Comparison of ENCODE assay signal across 7 mouse cellular contexts in the genomic region with DNA sequence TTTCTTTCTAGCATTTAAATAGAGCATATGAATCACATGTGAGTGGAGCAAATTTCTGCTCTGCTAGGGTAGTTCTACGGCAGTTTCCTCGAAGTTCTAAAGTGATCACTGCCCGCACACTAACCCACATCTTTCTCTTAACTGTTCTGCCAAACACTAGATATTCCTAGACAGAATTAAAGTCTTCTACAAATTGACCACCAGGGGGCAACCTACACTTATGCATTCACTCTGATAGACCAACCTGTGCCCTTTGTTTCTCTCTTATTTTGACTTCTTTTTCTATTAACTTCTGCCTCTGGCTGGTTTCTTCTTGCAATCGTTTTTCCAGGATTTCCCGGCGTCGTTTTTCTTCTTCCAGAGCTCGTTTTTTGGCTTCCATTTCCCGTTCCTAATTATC. TPM values are rescaled to one million over a fixed set of nuclear protein-coding genes. Genes with fewer than 3 reads are reported as not detected.
A peak's percentile ranks its signal among the peaks of the same experiment; 100 is the strongest.
DNase-seq lines count a peak whose midpoint lies in the region; ATAC-seq and TF ChIP-seq lines count a peak whose summit lies in the region.

No protein-coding gene starts in this region.

- H3K9ac ChIP-seq in liver, adult 2 months (ENCODE audit: low read depth, low read length), result no peak overlapping the region
- H3K9ac ChIP-seq in liver, embryonic 12.5 days, result no peak overlapping the region
- no peak overlapping the region for H3K9ac ChIP-seq in limb, embryonic 12.5 days (replicated peaks)

- H3K4me3 ChIP-seq in liver, adult 2 months (ENCODE audit: insufficient read depth, low read depth, low read length), result no peak overlapping the region
- H3K4me3 ChIP-seq in liver, embryonic 12.5 days, result no peak overlapping the region
- H3K4me3 ChIP-seq in limb, embryonic 12.5 days (replicated peaks), result no peak overlapping the region

- peaks cover 2% of the 10 kb centered on the region for H3K4me1 ChIP-seq in liver, adult 2 months (ENCODE audit: control insufficient read depth, insufficient read depth, low read length)
- no peaks in the 10 kb centered on the region for H3K4me1 ChIP-seq in liver, embryonic 12.5 days
- no peaks in the 10 kb centered on the region for H3K4me1 ChIP-seq in limb, embryonic 12.5 days (replicated peaks)

- no peaks in the 10 kb centered on the region for H3K27me3 ChIP-seq in liver, adult 2 months (ENCODE audit: control insufficient read depth, insufficient read depth, low read length)
- H3K27me3 ChIP-seq in liver, embryonic 12.5 days (replicated peaks), result no peaks in the 10 kb centered on the region
- no peaks in the 10 kb centered on the region for H3K27me3 ChIP-seq in limb, embryonic 12.5 days

- intact Hi-C loops in heart, postnatal 14 days (cut with DNase I), result loop anchor here (2.0 to 5.0 kb wide), 3 partner anchors 85 to 265 kb away; no protein-coding TSS in a partner anchor

- peak; percentile 51 for DNase-seq in liver, adult 2 months (ENCODE audit: extremely low read depth, low read depth, low spot score)
- DNase-seq in MEL-GATA-1-ER (ENCODE audit: extremely low read depth, low read depth), result peak; percentile 57
- peak; percentile 62 for DNase-seq in cerebellum, adult 8-10 months
- peak; percentile 18 to 60 for DNase-seq in heart, postnatal 14 days

- no peak overlapping the region for H3K4me2 ChIP-seq in liver, embryonic 12.5 days
- no peak overlapping the region for H3K4me2 ChIP-seq in limb, embryonic 12.5 days

- TF ChIP-seq POLR2A in liver, adult 2 months (IDR thresholded peaks at IDR 0.05; ENCODE audit: extremely low read depth, insufficient read depth, low read length), result no peak

- no peak overlapping the region for H3K27ac ChIP-seq in liver, adult 2 months (replicated peaks; ENCODE audit: insufficient read depth, low read depth, low read length)
- H3K27ac ChIP-seq in liver, embryonic 12.5 days, result no peak overlapping the region
- H3K27ac ChIP-seq in limb, embryonic 12.5 days, result no peak overlapping the region

- no peak for ATAC-seq in liver, embryonic 12.5 days
- ATAC-seq in limb, embryonic 12.5 days (ENCODE audit: insufficient number of reproducible peaks, insufficient read depth, low FRiP score, low TSS enrichment, low read depth), result 0 out of 2 replicates have a peak, but pooled peaks have one; percentile 52
- ATAC-seq in neutrophil, adult 5-6 weeks (ENCODE audit: extremely low read depth, insufficient number of reproducible peaks, low FRiP score, poor library complexity, severe bottlenecking), result peak; percentile 82; the same call in 1 of the 2 replicates

- 30% methylated on average over 9 of the region's 9 CpGs for WGBS in liver, adult 2 months
- 16% methylated on average over 9 of the region's 9 CpGs for WGBS in liver, embryonic 12.5 days (ENCODE audit: insufficient replicate concordance)
- 38% methylated on average over 9 of the region's 9 CpGs for WGBS in limb, embryonic 12.5 days

- peak; percentile 40 for TF ChIP-seq CTCF in liver, adult 2 months (IDR thresholded peaks at IDR 0.05; ENCODE audit: low read depth, low read length)

- H3K36me3 ChIP-seq in liver, adult 2 months (ENCODE audit: control insufficient read depth, insufficient read depth, low read length), result peaks cover 33% of the 10 kb centered on the region
- peaks cover 12% of the 10 kb centered on the region; the same call in 1 of the 2 replicates for H3K36me3 ChIP-seq in liver, embryonic 12.5 days
- peaks cover 53% of the 10 kb centered on the region for H3K36me3 ChIP-seq in limb, embryonic 12.5 days

- H3K79me2 ChIP-seq in liver, adult 2 months (ENCODE audit: control insufficient read depth, insufficient read depth, low read length), result no peaks in the 10 kb centered on the region

- no peaks in the 10 kb centered on the region for H3K9me3 ChIP-seq in liver, embryonic 12.5 days (replicated peaks)
- H3K9me3 ChIP-seq in limb, embryonic 12.5 days, result no peaks in the 10 kb centered on the region

RNA-seq across cellular contexts. Expression of gene Abhd10, which starts 14.1 kb away (rescaled TPM):
- total RNA-seq in liver, adult 2 months (2014; rRNA removed), result 4.6 and 7.2 TPM in 2 replicates
- 2.5 and 5.1 TPM in 2 replicates for polyA plus RNA-seq in liver, adult 2 months (2012; rRNA removed)
- 22.7 and 24.3 TPM in 2 replicates for polyA plus RNA-seq in liver, embryonic 12.5 days (2016; fragmentation: Nextera tagmentation; extraction: Ambion mirVana)
- 10 to 100 TPM; 17.3 to 18.9 TPM for total RNA-seq in heart, postnatal 14 days (2021)
- 37.3 and 41.5 TPM in 2 replicates for polyA plus RNA-seq in limb, embryonic 12.5 days (2016; fragmentation: Nextera tagmentation; extraction: Ambion mirVana)
- total RNA-seq in neutrophil, adult 5-6 weeks (2017), result 21.4 and 21.6 TPM in 2 replicates

RNA-seq across cellular contexts. Expression of gene Tagln3, which starts 32.4 kb away (rescaled TPM):
- total RNA-seq in liver, adult 2 months (2014; rRNA removed), result 0.54 and 0.55 TPM in 2 replicates
- 0.09 and 0.43 TPM in 2 replicates for polyA plus RNA-seq in liver, adult 2 months (2012; rRNA removed)
- 0.76 and 0.77 TPM in 2 replicates for polyA plus RNA-seq in liver, embryonic 12.5 days (2016; fragmentation: Nextera tagmentation; extraction: Ambion mirVana)
- under 1 TPM; 0.38 to 0.54 TPM for total RNA-seq in heart, postnatal 14 days (2021)
- polyA plus RNA-seq in limb, embryonic 12.5 days (2016; fragmentation: Nextera tagmentation; extraction: Ambion mirVana), result 30.2 and 33.2 TPM in 2 replicates
- total RNA-seq in neutrophil, adult 5-6 weeks (2017), result 0.37 and 1.2 TPM in 2 replicates
